Mouse (Mus musculus) heart, embryonic 13.5 days (tissue): Measurements from ENCODE around the gene Nanog. TPM values are rescaled to one million over a fixed set of nuclear protein-coding genes. Genes with fewer than 3 reads are reported as not detected.

Source experiments
- ATAC-seq: fragments of 200-750 bp; cut with Nextera tagmentation; 2 replicates; pipeline ENCODE4 v1.8.0; 2017; ENCODE audit warnings: moderate TSS enrichment; ENCODE audit not compliant: insufficient number of reproducible peaks, low FRiP score, low TSS enrichment; ENCODE audit errors: extremely low read depth
- H3K27ac ChIP-seq: fragments of 300-500 bp; sonication (generic); replicated peaks from 2 replicates; pipeline ENCODE4 v1.5.1; 2015; ENCODE audit warnings: moderate library complexity, mild to moderate bottlenecking, inconsistent platforms
- H3K27me3 ChIP-seq: fragments of 300-500 bp; sonication (generic); replicated peaks from 2 replicates; pipeline ENCODE4 v1.6.1; 2015; ENCODE audit warnings: mild to moderate bottlenecking, inconsistent platforms
- H3K36me3 ChIP-seq: fragments of 300-500 bp; sonication (generic); 2 replicates; pipeline ENCODE4 v1.6.1; 2015; ENCODE audit warnings: mild to moderate bottlenecking, inconsistent platforms
- H3K4me1 ChIP-seq: fragments of 300-500 bp; sonication (generic); 2 replicates; pipeline ENCODE4 v1.6.1; 2015; ENCODE audit warnings: inconsistent platforms
- H3K4me2 ChIP-seq: fragments of 300-500 bp; sonication (generic); 2 replicates; pipeline ENCODE4 v1.6.1; 2015; ENCODE audit warnings: inconsistent platforms, mild to moderate bottlenecking, moderate library complexity
- H3K4me3 ChIP-seq: fragments of 300-500 bp; sonication (generic); 2 replicates; pipeline ENCODE4 v1.5.1; 2015; ENCODE audit warnings: moderate library complexity, mild to moderate bottlenecking, inconsistent platforms
- H3K9ac ChIP-seq: fragments of 300-500 bp; sonication (generic); 2 replicates; pipeline ENCODE4 v1.6.1; 2015; ENCODE audit warnings: inconsistent platforms, mild to moderate bottlenecking, moderate library complexity
- H3K9me3 ChIP-seq: fragments of 300-500 bp; sonication (generic); 2 replicates; pipeline ENCODE4 v1.6.1; 2016; ENCODE audit warnings: inconsistent platforms
- WGBS: fragments of 180-500 bp; shearing (Covaris S2); methylation state at CpG from one replicate; pipeline ENCODE4 v1.1.7; 2015; ENCODE audit warnings: mixed read lengths; 5-methylcytosine and 5-hydroxymethylcytosine counted together
- polyA plus RNA-seq: library from polyadenylated mRNA; unstranded; fragments of >200 nt; fragmentation: Nextera tagmentation; extraction: Ambion mirVana; gene quantifications from 2 replicates; pipeline ENCODE4 v1.2.1, GENCODE M21; 2015

Gene Nanog
- polyA plus RNA-seq, result 0.71 and 0.94 TPM in 2 replicates

DNA sequence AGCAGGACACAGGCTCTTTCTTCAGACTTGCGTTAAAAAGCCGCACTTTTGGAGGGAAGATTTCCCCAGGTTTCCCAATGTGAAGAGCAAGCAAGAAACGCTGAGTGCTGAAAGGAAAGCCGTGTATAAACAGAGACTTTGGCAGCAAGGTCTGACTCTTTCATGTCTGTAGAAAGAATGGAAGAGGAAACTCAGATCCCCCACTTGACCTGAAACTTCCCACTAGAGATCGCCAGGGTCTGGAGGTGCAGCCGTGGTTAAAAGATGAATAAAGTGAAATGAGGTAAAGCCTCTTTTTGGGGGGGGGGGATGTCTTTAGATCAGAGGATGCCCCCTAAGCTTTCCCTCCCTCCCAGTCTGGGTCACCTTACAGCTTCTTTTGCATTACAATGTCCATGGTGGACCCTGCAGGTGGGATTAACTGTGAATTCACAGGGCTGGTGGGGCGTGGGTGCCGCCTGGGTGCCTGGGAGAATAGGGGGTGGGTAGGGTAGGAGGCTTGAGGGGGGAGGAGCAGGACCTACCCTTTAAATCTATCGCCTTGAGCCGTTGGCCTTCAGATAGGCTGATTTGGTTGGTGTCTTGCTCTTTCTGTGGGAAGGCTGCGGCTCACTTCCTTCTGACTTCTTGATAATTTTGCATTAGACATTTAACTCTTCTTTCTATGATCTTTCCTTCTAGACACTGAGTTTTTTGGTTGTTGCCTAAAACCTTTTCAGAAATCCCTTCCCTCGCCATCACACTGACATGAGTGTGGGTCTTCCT, at the start of gene Nanog:
Gene Nanog, plus strand, starts transcription at position 454 of the 765 bp plus-strand sequence.
- H3K27ac ChIP-seq, result no peak within 1 kb of the TSS
- H3K4me3 ChIP-seq, result no peak within 1 kb of the TSS
- 25% methylated on average over 12 of the region's 12 CpGs for WGBS
- H3K9me3 ChIP-seq, result no peaks in the 10 kb centered on the region
- no peaks in the 10 kb centered on the region for H3K36me3 ChIP-seq
- no peak within 1 kb of the TSS for H3K9ac ChIP-seq
- peaks cover 28% of the 10 kb centered on the region for H3K27me3 ChIP-seq
- ATAC-seq, result no peak
- no peak within 1 kb of the TSS for H3K4me2 ChIP-seq
- H3K4me1 ChIP-seq, result peaks cover 10% of the 10 kb centered on the region

DNA sequence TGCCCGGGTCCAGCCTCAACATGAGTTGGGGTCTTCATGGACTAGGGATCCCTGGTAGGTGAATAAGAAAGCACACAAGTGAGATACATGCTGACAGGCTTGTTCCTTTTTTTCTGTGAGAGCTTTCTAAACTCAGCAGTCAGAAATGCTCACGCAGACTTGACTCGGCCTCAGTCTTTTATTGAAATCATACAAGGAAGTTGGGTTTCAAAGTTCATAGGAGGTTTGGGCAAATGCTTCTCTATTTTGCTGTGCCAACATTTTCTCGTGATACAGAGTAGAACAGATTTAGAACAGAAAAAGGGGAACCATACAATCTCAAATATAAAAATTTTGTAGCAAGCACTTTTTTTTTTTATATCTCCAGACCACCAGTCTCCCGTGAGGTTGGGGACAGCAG, 49.7 kb upstream of the Nanog start:
- H3K4me2 ChIP-seq, result no peak overlapping the region
- H3K9ac ChIP-seq, result no peak overlapping the region
- no peaks in the 10 kb centered on the region for H3K36me3 ChIP-seq
- H3K4me1 ChIP-seq, result peaks cover 1% of the 10 kb centered on the region
- no peaks in the 10 kb centered on the region for H3K9me3 ChIP-seq
- H3K27ac ChIP-seq, result no peak overlapping the region
- ATAC-seq, result no peak
- no peak overlapping the region for H3K4me3 ChIP-seq
- 65% methylated on average over 5 of the region's 5 CpGs for WGBS
- H3K27me3 ChIP-seq, result peaks cover 18% of the 10 kb centered on the region

- WGBS, result 9% methylated on average over 7 of the region's 7 CpGs
- no peaks in the 10 kb centered on the region for H3K9me3 ChIP-seq
- no peak overlapping the region for H3K4me2 ChIP-seq
- no peak overlapping the region for H3K9ac ChIP-seq
- no peak overlapping the region for H3K4me3 ChIP-seq
- H3K4me1 ChIP-seq, result peaks cover 9% of the 10 kb centered on the region
- ATAC-seq, result no peak
- H3K27me3 ChIP-seq, result peaks cover 34% of the 10 kb centered on the region
- H3K36me3 ChIP-seq, result no peaks in the 10 kb centered on the region
- H3K27ac ChIP-seq, result no peak overlapping the region
Measured at GRCm38 (mm10) chr6:122659567-122659966, 47.7 kb upstream of the Nanog start.

GRCm38 (mm10) chr6:122660601-122661379, 46.5 kb upstream of the Nanog start:
- H3K27ac ChIP-seq, result no peak overlapping the region
- H3K27me3 ChIP-seq, result peaks cover 37% of the 10 kb centered on the region
- H3K9ac ChIP-seq, result no peak overlapping the region
- no peak overlapping the region for H3K4me2 ChIP-seq
- H3K36me3 ChIP-seq, result no peaks in the 10 kb centered on the region
- no peaks in the 10 kb centered on the region for H3K9me3 ChIP-seq
- 37% methylated on average over 8 of the region's 8 CpGs for WGBS
- ATAC-seq, result no peak
- no peak overlapping the region for H3K4me3 ChIP-seq
- H3K4me1 ChIP-seq, result peaks cover 11% of the 10 kb centered on the region

GRCm38 (mm10) chr6:122662551-122663264, 44.6 kb upstream of the Nanog start:
- ATAC-seq, result no peak
- Histone ChIP-seq H3K27me3 (peaks cover 43% of the 10 kb centered on the region), H3K27ac (no peak overlapping the region), H3K4me3 (no peak overlapping the region), H3K36me3 (no peaks in the 10 kb centered on the region), H3K9ac (peak overlapping the region; percentile 51; the same call in 1 of the 2 replicates), H3K4me2 (peak overlapping the region; percentile 42), H3K4me1 (peaks cover 16% of the 10 kb centered on the region), H3K9me3 (no peaks in the 10 kb centered on the region)
- 33% methylated on average over 22 of the region's 22 CpGs for WGBS

GRCm38 (mm10) chr6:122663596-122664206, 43.6 kb upstream of the Nanog start:
- Histone ChIP-seq H3K4me1 (peaks cover 16% of the 10 kb centered on the region), H3K27ac (no peak overlapping the region), H3K36me3 (no peaks in the 10 kb centered on the region), H3K9ac (no peak overlapping the region), H3K27me3 (peaks cover 52% of the 10 kb centered on the region), H3K4me3 (no peak overlapping the region), H3K4me2 (no peak overlapping the region), H3K9me3 (no peaks in the 10 kb centered on the region)
- 52% methylated on average over 14 of the region's 14 CpGs for WGBS
- no peak for ATAC-seq

GRCm38 (mm10) chr6:122665866-122666265, 41.4 kb upstream of the Nanog start:
- Histone ChIP-seq H3K4me3 (no peak overlapping the region), H3K27me3 (peaks cover 50% of the 10 kb centered on the region), H3K27ac (no peak overlapping the region), H3K9me3 (no peaks in the 10 kb centered on the region), H3K9ac (no peak overlapping the region), H3K36me3 (no peaks in the 10 kb centered on the region), H3K4me2 (no peak overlapping the region), H3K4me1 (peaks cover 16% of the 10 kb centered on the region)
- ATAC-seq, result no peak
- WGBS, result 23% methylated on average over 7 of the region's 7 CpGs

GRCm38 (mm10) chr6:122667715-122668114, 39.6 kb upstream of the Nanog start:
- 74% methylated on average over 5 of the region's 5 CpGs for WGBS
- no peak for ATAC-seq
- no peaks in the 10 kb centered on the region for H3K9me3 ChIP-seq
- no peak overlapping the region for H3K4me2 ChIP-seq
- H3K27me3 ChIP-seq, result peaks cover 33% of the 10 kb centered on the region
- H3K9ac ChIP-seq, result no peak overlapping the region
- H3K36me3 ChIP-seq, result no peaks in the 10 kb centered on the region
- H3K4me1 ChIP-seq, result peaks cover 15% of the 10 kb centered on the region
- no peak overlapping the region for H3K27ac ChIP-seq
- H3K4me3 ChIP-seq, result no peak overlapping the region

DNA sequence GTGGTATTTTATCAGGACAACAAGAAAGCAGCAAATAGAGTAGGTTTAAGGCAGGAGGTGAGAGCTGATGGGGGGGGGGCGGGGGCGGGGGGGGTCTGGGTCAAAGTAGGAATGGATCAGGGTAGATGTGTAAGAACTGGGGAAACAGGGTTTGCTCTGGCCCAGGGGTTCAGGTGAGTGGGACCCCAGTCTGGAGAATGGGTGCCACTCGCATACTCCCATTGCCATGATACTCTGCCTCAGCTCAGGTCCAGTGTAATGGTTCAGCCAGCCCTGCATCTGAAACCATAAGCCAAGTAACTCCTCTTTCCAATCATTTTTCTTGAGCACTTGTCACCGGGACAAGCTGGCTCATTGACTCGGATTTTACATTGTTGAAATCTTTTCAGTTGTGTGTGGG, 38.5 kb upstream of the Nanog start:
- H3K9ac ChIP-seq, result no peak overlapping the region
- H3K4me2 ChIP-seq, result no peak overlapping the region
- ATAC-seq, result no peak
- H3K36me3 ChIP-seq, result no peaks in the 10 kb centered on the region
- H3K9me3 ChIP-seq, result no peaks in the 10 kb centered on the region
- no peak overlapping the region for H3K27ac ChIP-seq
- peaks cover 11% of the 10 kb centered on the region for H3K4me1 ChIP-seq
- peaks cover 24% of the 10 kb centered on the region for H3K27me3 ChIP-seq
- H3K4me3 ChIP-seq, result no peak overlapping the region
- 83% methylated on average over 5 of the region's 5 CpGs for whole genome bisulfite sequencing

- H3K9me3 ChIP-seq, result no peaks in the 10 kb centered on the region
- peak overlapping the region; percentile 56 for H3K4me3 ChIP-seq
- H3K36me3 ChIP-seq, result no peaks in the 10 kb centered on the region
- ATAC-seq, result peak; percentile 67
- 6% methylated on average over 19 of the region's 19 CpGs for WGBS
- H3K4me1 ChIP-seq, result peaks cover 11% of the 10 kb centered on the region
- H3K27ac ChIP-seq, result no peak overlapping the region
- H3K4me2 ChIP-seq, result peak overlapping the region; percentile 78
- peaks cover 17% of the 10 kb centered on the region for H3K27me3 ChIP-seq
- peak overlapping the region; percentile 67; the same call in 1 of the 2 replicates for H3K9ac ChIP-seq
Measured at GRCm38 (mm10) chr6:122669406-122670200, 37.7 kb upstream of the Nanog start.
